Comparison of ENCODE assay signal across 11 mouse cellular contexts in the genomic region with DNA sequence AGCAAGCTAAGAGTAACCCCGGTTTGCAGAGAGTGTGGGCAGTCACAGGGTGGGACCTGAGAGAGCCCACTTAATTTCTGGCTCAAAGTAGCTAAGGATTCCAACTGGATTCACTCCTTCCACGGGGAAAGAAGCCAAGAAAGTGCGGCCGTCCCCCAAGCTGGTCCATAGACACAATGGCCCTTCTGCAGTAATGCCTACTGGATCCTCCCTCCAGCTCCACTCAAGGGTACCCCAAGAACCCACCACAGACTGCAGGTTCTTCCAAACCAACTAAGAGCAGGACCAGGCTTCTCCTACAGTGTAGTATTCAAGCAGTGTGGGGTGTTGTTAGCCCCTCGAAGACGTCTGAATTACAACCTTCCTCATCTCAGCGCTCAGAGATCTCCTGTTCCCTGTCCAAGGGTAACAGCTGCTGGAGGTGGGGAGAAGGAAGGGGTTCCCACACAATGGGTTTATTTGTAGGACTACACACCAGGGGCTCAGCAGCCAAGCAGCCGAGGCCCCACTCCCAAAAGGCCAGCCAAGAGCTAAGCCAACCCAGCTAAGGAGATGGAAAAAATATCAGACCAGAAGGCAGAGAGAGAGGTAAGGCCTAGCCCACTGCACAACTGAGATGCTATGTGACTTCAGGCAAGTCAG. TPM values are rescaled to one million over a fixed set of nuclear protein-coding genes. Genes with fewer than 3 reads are reported as not detected.
DNase-seq lines count a peak whose midpoint lies in the region; ATAC-seq and TF ChIP-seq lines count a peak whose summit lies in the region.
"Had no signal": no experiment of that assay in that cellular context is flagged by ENCODE, and none has a peak within 500 bp of the region (broad histone marks: within the 10 kb centered on the region; RNA-seq: fewer than 3 reads in every experiment).

No protein-coding gene starts in this region.

- H3K36me3 ChIP-seq in kidney, embryonic 15.5 days, result peaks cover 25% of the 10 kb centered on the region; the same call in 1 of the 2 replicates
- peaks cover 43% of the 10 kb centered on the region for H3K36me3 ChIP-seq in forebrain, embryonic 10.5 days (replicated peaks)
- H3K36me3 ChIP-seq in hindbrain, embryonic 14.5 days (replicated peaks; ENCODE audit: control insufficient read depth, insufficient read depth), result no peaks in the 10 kb centered on the region; the same call in none of the 2 replicates
- no peaks in the 10 kb centered on the region for H3K36me3 ChIP-seq in midbrain, embryonic 16.5 days (ENCODE audit: control insufficient read depth, insufficient read depth, low read length)

- no peak overlapping the region for H3K4me3 ChIP-seq in kidney, embryonic 15.5 days (replicated peaks)
- H3K4me3 ChIP-seq in forebrain, embryonic 10.5 days, result no peak overlapping the region
- H3K4me3 ChIP-seq in hindbrain, embryonic 14.5 days (replicated peaks; ENCODE audit: low read length), result no peak overlapping the region
- no peak overlapping the region for H3K4me3 ChIP-seq in midbrain, embryonic 16.5 days (ENCODE audit: low read depth, low read length)
- H3K4me3 ChIP-seq in cerebellum, adult 2 months (replicated peaks; ENCODE audit: insufficient read depth, low read depth, low read length), result no peak overlapping the region

- no peaks in the 10 kb centered on the region for H3K9me3 ChIP-seq in kidney, embryonic 15.5 days (replicated peaks)
- H3K9me3 ChIP-seq in forebrain, embryonic 10.5 days, result no peaks in the 10 kb centered on the region
- H3K9me3 ChIP-seq in hindbrain, embryonic 14.5 days (ENCODE audit: control insufficient read depth, low read length), result no peaks in the 10 kb centered on the region
- H3K9me3 ChIP-seq in midbrain, embryonic 16.5 days (replicated peaks; ENCODE audit: control insufficient read depth, low read length, poor library complexity, severe bottlenecking), result no peaks in the 10 kb centered on the region

- WGBS in kidney, embryonic 15.5 days, result 49% methylated on average over 8 of the region's 8 CpGs
- 68% methylated on average over 8 of the region's 8 CpGs for WGBS in forebrain, embryonic 10.5 days
- WGBS in hindbrain, embryonic 14.5 days, result 48% methylated on average over 8 of the region's 8 CpGs
- 56% methylated on average over 8 of the region's 8 CpGs for WGBS in midbrain, embryonic 16.5 days
- WGBS in cerebellum, adult 2 months, result 29% methylated on average over 8 of the region's 8 CpGs

- no peak for TF ChIP-seq POLR2A in cerebellum, adult 2 months (IDR thresholded peaks at IDR 0.05; ENCODE audit: borderline replicate concordance, insufficient read depth, low read length)

- no peak for TF ChIP-seq CTCF in cerebellum, adult 2 months (IDR thresholded peaks at IDR 0.05; ENCODE audit: borderline replicate concordance, insufficient read depth, low read depth, low read length)

- no peaks in the 10 kb centered on the region for H3K27me3 ChIP-seq in kidney, embryonic 15.5 days
- H3K27me3 ChIP-seq in forebrain, embryonic 10.5 days (ENCODE audit: poor library complexity, severe bottlenecking), result no peaks in the 10 kb centered on the region
- H3K27me3 ChIP-seq in hindbrain, embryonic 14.5 days (ENCODE audit: control insufficient read depth, insufficient read depth, low read length), result no peaks in the 10 kb centered on the region
- no peaks in the 10 kb centered on the region for H3K27me3 ChIP-seq in midbrain, embryonic 16.5 days (ENCODE audit: control insufficient read depth, insufficient read depth, low read depth, low read length)
- H3K27me3 ChIP-seq in cerebellum, adult 2 months (ENCODE audit: control insufficient read depth, insufficient read depth, low read length), result no peaks in the 10 kb centered on the region

- H3K4me2 ChIP-seq in kidney, embryonic 15.5 days, result no peak overlapping the region
- no peak overlapping the region for H3K4me2 ChIP-seq in hindbrain, embryonic 14.5 days (replicated peaks)
- no peak overlapping the region for H3K4me2 ChIP-seq in midbrain, embryonic 16.5 days (ENCODE audit: low read length)

- ATAC-seq in kidney, embryonic 15.5 days (replicated peaks; ENCODE audit: low FRiP score), result 0 out of 2 replicates have a peak, but pooled peaks have one; percentile 17
- ATAC-seq in hindbrain, embryonic 14.5 days (ENCODE audit: low FRiP score), result no peak
- ATAC-seq in midbrain, embryonic 16.5 days, result no peak
- ATAC-seq: inflammation-experienced regulatory T-cells, adult 6 months had no signal

- peaks cover 67% of the 10 kb centered on the region for H3K4me1 ChIP-seq in kidney, embryonic 15.5 days
- H3K4me1 ChIP-seq in forebrain, embryonic 10.5 days, result peaks cover 28% of the 10 kb centered on the region
- peaks cover 22% of the 10 kb centered on the region; the same call in 1 of the 2 replicates for H3K4me1 ChIP-seq in hindbrain, embryonic 14.5 days (replicated peaks; ENCODE audit: control insufficient read depth, insufficient read depth, low read length)
- H3K4me1 ChIP-seq in midbrain, embryonic 16.5 days (ENCODE audit: control insufficient read depth, insufficient read depth, low read length), result peaks cover 10% of the 10 kb centered on the region
- H3K4me1 ChIP-seq in cerebellum, adult 2 months (ENCODE audit: control insufficient read depth, insufficient read depth, low read length), result peaks cover 11% of the 10 kb centered on the region

- no peak for DNase-seq in kidney, postnatal 14 days
- no peak for DNase-seq in forebrain, embryonic 10.5 days (ENCODE audit: extremely low spot score, low spot score)
- no peak for DNase-seq in hindbrain, embryonic 14.5 days (ENCODE audit: low spot score)
- DNase-seq in cerebellum, adult 2 months, result no peak
- no peak for DNase-seq in c-Kit-positive CD71-positive TER-119-positive erythroid progenitor cells, embryonic 14.5 days (ENCODE audit: low spot score)
- no peak for DNase-seq in kidney, adult 11 months
- DNase-seq: adrenal gland, adult 2 months; thymus, adult 2 months had no signal

- H3K27ac ChIP-seq in kidney, embryonic 15.5 days, result peak overlapping the region; percentile 70
- peak overlapping the region; percentile 58 for H3K27ac ChIP-seq in forebrain, embryonic 10.5 days
- peak overlapping the region; percentile 74 for H3K27ac ChIP-seq in hindbrain, embryonic 14.5 days
- peak overlapping the region; percentile 65 for H3K27ac ChIP-seq in midbrain, embryonic 16.5 days (ENCODE audit: low read length)
- H3K27ac ChIP-seq in cerebellum, adult 2 months (ENCODE audit: insufficient read depth, low read length), result no peak overlapping the region

- no peak overlapping the region for H3K9ac ChIP-seq in kidney, embryonic 15.5 days
- H3K9ac ChIP-seq in hindbrain, embryonic 14.5 days, result no peak overlapping the region
- no peak overlapping the region for H3K9ac ChIP-seq in midbrain, embryonic 16.5 days (ENCODE audit: low read depth, low read length)

RNA-seq across cellular contexts. Expression of a gene that starts 16.6 kb away (rescaled TPM):
- polyA plus RNA-seq in kidney, embryonic 15.5 days (2015; fragmentation: Nextera tagmentation; extraction: Ambion mirVana), result 9.5 and 11.1 TPM in 2 replicates
- 10.9 and 13.7 TPM in 2 replicates for polyA plus RNA-seq in forebrain, embryonic 10.5 days (2016; fragmentation: Nextera tagmentation; extraction: Ambion mirVana)
- polyA plus RNA-seq in hindbrain, embryonic 14.5 days (2014; fragmentation: Nextera tagmentation; extraction: Ambion mirVana), result 16.2 and 19.3 TPM in 2 replicates
- 16.2 and 17.1 TPM in 2 replicates for polyA plus RNA-seq in midbrain, embryonic 16.5 days (2015; fragmentation: Nextera tagmentation; extraction: Ambion mirVana)
- 12.3 TPM in 2 replicates for polyA plus RNA-seq in cerebellum, adult 2 months (2012; rRNA removed)

RNA-seq across cellular contexts. Expression of a gene that starts 33.6 kb away (rescaled TPM):
- 15.6 and 17.3 TPM in 2 replicates for polyA plus RNA-seq in kidney, embryonic 15.5 days (2015; fragmentation: Nextera tagmentation; extraction: Ambion mirVana)
- 19.6 and 20.5 TPM in 2 replicates for polyA plus RNA-seq in forebrain, embryonic 10.5 days (2016; fragmentation: Nextera tagmentation; extraction: Ambion mirVana)
- 16.5 and 19.6 TPM in 2 replicates for polyA plus RNA-seq in hindbrain, embryonic 14.5 days (2014; fragmentation: Nextera tagmentation; extraction: Ambion mirVana)
- 19.0 and 21.6 TPM in 2 replicates for polyA plus RNA-seq in midbrain, embryonic 16.5 days (2015; fragmentation: Nextera tagmentation; extraction: Ambion mirVana)
- polyA plus RNA-seq in cerebellum, adult 2 months (2012; rRNA removed), result 11.6 and 12.4 TPM in 2 replicates

RNA-seq across cellular contexts. Expression of a gene that starts 48.3 kb away (rescaled TPM):
- polyA plus RNA-seq in kidney, embryonic 15.5 days (2015; fragmentation: Nextera tagmentation; extraction: Ambion mirVana), result 502 and 516 TPM in 2 replicates
- polyA plus RNA-seq in forebrain, embryonic 10.5 days (2016; fragmentation: Nextera tagmentation; extraction: Ambion mirVana), result 267 and 272 TPM in 2 replicates
- polyA plus RNA-seq in hindbrain, embryonic 14.5 days (2014; fragmentation: Nextera tagmentation; extraction: Ambion mirVana), result 262 and 272 TPM in 2 replicates
- 279 and 310 TPM in 2 replicates for polyA plus RNA-seq in midbrain, embryonic 16.5 days (2015; fragmentation: Nextera tagmentation; extraction: Ambion mirVana)
- 401 and 418 TPM in 2 replicates for polyA plus RNA-seq in cerebellum, adult 2 months (2012; rRNA removed)
